Mouse (Mus musculus) myocyte (in vitro differentiated cells): Measurements from ENCODE around the gene Apbb1ip.

Source experiments
- E2F4 ChIP-seq: IDR thresholded peaks from one replicate; pipeline ENCODE4 v1.6.1; 2011; ENCODE audit warnings: mild to moderate bottlenecking, control low read depth, moderate library complexity; ENCODE audit not compliant: insufficient read depth
- MAX ChIP-seq: IDR thresholded peaks from one replicate; pipeline ENCODE4 v1.6.1; 2011; ENCODE audit warnings: low read depth, mild to moderate bottlenecking, control low read depth
- MYOG ChIP-seq, 3 experiments: IDR thresholded peaks; one replicate each; pipeline ENCODE4 v1.6.1; 2011; ENCODE audit warnings: control low read depth in 2 of 3, low read depth in 2 of 3, mild to moderate bottlenecking in 2 of 3; ENCODE audit not compliant: insufficient read length in 2 of 3, control insufficient read depth in 1 of 3, insufficient read depth in 1 of 3
- POLR2A ChIP-seq: IDR thresholded peaks from one replicate; pipeline ENCODE4 v1.6.1; 2011; ENCODE audit warnings: low read depth, mild to moderate bottlenecking, control low read depth, moderate library complexity; ENCODE audit not compliant: insufficient read length
- POLR2AphosphoS2 ChIP-seq: IDR thresholded peaks from one replicate; pipeline ENCODE4 v1.6.1; 2011; ENCODE audit warnings: low read depth, control low read depth; ENCODE audit not compliant: insufficient read length
- REST ChIP-seq: IDR thresholded peaks from one replicate; pipeline ENCODE4 v1.6.1; 2011; ENCODE audit warnings: mild to moderate bottlenecking, control low read depth, moderate library complexity; ENCODE audit not compliant: insufficient read depth, insufficient read length
- SRF ChIP-seq: IDR thresholded peaks from one replicate; pipeline ENCODE4 v1.6.1; 2011; ENCODE audit warnings: low read depth; ENCODE audit not compliant: control insufficient read depth, insufficient read length
- TCF3 ChIP-seq: IDR thresholded peaks from one replicate; pipeline ENCODE4 v1.6.1; 2011; ENCODE audit warnings: low read depth, control low read depth; ENCODE audit not compliant: insufficient read length
- USF1 ChIP-seq: IDR thresholded peaks from one replicate; pipeline ENCODE4 v1.6.1; 2011; ENCODE audit warnings: low read depth, mild to moderate bottlenecking, control low read depth, moderate library complexity

DNA sequence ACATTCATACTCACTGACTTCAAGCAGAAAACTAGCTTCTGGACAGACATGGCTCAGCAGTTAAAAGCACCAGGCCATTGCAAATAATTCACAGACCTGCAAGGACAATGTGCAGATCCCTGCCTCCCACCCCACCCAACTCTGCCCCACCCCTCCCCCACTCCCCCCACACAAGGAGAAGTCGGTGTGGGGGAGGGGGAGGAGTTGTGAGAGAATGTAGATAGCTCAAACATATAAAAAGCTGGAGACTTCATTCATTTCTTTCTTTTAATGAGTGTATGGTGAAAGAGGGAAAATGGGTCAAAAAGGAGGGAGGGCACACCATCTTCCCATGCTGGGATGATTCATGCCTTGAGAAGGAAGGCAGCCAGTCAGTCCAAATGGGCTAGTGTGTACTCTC lies 34.5 kb upstream of the Apbb1ip start:
- TF ChIP-seq MAX (no peak), E2F4 (no peak), POLR2A (no peak), USF1 (no peak), REST (no peak), TCF3 (no peak), MYOG (IDR thresholded peaks at IDR 0.05; ENCODE audit: control insufficient read depth in 1 of 3, insufficient read depth in 1 of 3, insufficient read length in 2 of 3, low read depth in 2 of 3) (no peak), POLR2AphosphoS2 (no peak), SRF (no peak)
